Mouse (Mus musculus): ENCODE data around the gene Cnih1. TPM values are rescaled to one million over a fixed set of nuclear protein-coding genes. Genes with fewer than 3 reads are reported as not detected.
"Not testable (repeated sequence)": the region's sequence is repeated elsewhere in the genome, so short reads cannot be mapped to it uniquely, and the experiment has no call there.

Cnih1 gene
- total RNA-seq, 2 experiments from 2014 or later = 52.5 to 53.5 TPM

DNA sequence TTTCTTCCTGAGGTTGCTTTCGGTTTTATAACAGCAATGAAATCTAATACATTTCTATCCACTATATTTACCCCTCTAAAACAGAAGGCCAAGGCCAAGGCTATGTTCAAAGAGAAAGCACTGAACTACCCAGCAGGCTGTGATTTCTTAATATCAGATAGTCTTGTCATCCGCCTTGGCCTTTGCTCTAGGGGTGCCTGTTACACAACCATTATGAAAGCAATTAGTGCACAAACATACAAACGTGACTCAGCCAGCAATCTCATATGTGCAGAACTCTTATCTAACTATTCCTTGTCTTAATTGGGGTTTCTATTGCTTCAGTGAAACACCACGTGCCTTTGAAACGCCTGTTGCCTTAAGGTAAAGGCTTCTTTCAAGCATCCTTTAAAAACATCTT is 5.9 kb upstream of the Cnih1 start:
- intact Hi-C loops (cut with DNase I) = no loop called here
- DNase-seq (ENCODE audit: low spot score) = no peak

GRCm38 (mm10) chr14:46790723-46791122 is 2.5 kb upstream of the Cnih1 start:
- intact Hi-C loops (cut with DNase I) = no loop called here
- DNase-seq (ENCODE audit: low spot score) = no peak

- intact Hi-C loops (cut with DNase I) = no loop called here
- no peak for DNase-seq (ENCODE audit: low spot score)
These were observed 2.1 kb upstream of the Cnih1 start for GRCm38 (mm10) chr14:46790303-46790702.

DNA sequence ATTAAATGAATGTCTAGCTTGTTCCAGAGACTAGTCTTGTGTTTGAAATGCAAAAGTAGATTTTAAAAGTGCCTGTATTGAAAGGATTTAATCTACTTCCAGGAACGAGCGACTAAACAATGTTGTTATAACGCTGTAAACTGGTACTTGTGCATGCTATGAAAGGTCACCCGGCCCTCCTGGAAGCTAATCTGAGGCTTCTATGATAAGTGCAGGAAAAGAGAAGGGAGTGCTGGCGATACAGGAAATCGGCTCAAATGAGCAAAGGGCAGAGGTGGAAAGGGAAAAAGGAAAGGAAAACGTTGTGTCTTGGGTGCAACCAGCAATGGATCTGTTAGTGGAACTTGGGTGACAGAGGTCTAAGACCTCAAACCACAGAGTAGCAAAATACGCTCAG is 292 bp upstream of the Cnih1 start:
- intact Hi-C loops (cut with DNase I) = loop anchor here (2.0 kb wide), 1 partner anchor 32 kb away; no protein-coding TSS in a partner anchor
- no peak for DNase-seq (ENCODE audit: low spot score)

DNA sequence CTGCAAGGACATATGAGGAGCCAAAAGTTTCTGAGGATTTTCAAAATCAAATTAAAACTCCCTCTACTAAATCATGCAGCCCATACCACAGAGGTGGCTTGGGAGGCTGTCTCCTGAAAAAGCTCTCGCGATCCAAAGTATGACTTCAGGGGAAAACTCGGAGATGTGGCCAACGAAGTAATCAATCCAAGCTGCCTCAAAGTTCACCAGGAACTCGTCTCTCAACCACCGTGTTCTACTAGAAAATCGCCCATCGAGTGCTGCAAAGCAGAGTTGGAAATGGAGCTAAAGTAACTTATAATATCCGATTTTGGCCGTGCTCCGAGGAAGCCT is 791 bp downstream of the Cnih1 start:
- intact Hi-C loops (cut with DNase I) = no loop called here
- DNase-seq (ENCODE audit: low spot score) = no peak

- intact Hi-C loops (cut with DNase I) = no loop called here
These were observed 3.0 kb downstream of the Cnih1 start for GRCm38 (mm10) chr14:46785247-46785646.

DNA sequence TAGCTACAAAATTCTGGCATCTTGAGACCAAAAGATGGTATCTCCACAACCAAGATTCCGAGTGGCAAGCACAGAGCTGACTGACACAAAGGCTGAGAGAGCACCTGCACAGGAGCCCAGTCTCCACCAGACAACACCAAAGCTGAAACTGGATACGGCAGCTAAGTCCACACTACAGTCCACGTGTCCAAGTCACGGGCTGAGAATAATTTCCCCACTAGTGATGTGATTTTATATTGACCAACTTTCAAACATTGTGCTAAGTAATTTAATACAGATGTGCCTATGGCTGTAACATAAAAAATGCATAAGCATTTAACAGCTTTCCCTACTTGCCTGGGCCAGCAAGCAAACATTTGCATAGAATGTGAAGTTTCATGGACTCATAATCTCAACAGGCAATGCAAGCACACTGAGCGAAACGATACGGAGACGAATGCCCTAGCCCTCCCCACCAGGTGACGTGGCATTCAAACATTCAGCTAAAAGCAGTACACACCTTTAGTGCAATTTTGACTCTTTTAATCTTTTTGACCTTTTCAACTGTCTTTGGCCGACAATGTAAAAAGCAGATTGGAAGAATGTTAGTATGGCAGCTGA is 4.8 kb downstream of the Cnih1 start:
- DNase-seq (ENCODE audit: low spot score) = no peak
- intact Hi-C loops (cut with DNase I) = no loop called here

More at GRCm38 (mm10) chr14:46785247-46785646, 3.0 kb downstream of the Cnih1 start:
- no peak for DNase-seq (ENCODE audit: low spot score)

DNA sequence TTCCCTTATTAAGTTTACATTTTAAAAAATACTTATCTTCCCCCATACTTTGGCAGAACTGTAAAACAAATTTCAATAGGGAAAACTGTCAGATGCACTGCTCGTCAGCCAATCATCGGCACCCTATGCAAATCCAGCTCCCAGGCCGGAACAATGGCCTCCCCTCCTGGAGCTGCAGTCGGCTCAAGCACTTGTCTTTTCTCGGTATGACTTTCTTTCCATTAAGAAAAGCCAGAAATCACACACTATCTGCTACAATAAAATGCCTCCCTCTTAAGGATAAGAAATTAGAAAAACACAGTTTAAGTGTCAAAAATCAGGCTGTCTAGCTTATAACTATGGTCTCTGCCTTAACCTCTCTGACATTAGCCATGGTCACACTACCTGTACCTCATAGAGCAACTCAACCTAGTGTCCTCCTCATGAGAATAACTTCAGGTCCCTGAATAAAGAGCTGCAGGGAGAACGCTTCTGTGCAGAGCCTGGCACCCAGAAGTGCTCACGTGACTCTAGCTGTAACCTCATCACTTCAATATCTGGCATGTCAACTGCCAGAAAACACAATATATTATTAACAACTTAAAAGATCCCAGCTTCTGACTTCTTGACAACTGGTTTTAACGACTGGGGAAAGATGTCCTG is 5.9 kb downstream of the Cnih1 start:
- intact Hi-C loops (cut with DNase I) = no loop called here
- DNase-seq (ENCODE audit: low spot score) = no peak

GRCm38 (mm10) chr14:46781086-46781485 is 7.1 kb downstream of the Cnih1 start:
- no peak for DNase-seq (ENCODE audit: low spot score)
- intact Hi-C loops (cut with DNase I) = no loop called here

DNA sequence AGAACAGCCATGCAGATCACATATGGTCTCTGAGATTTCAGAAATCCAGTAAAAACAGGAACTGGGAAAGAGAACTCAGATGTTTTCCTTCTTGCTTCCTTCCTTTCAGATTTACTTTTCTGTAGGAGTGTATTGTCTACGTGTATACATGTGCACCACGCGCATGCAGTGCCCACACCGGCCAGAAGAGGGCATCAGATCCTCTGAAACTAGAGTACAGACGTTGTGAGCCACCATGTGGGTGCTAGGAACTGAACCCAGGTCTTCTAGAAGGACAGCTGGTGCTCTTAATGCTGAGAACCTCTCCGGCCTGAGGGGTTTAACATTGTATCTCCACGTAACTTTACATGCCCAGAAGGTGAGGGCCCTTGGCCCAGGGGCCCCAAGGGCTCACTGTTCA is 9.0 kb downstream of the Cnih1 start:
- intact Hi-C loops (cut with DNase I) = no loop called here
- DNase-seq (ENCODE audit: low spot score) = no peak

- DNase-seq (ENCODE audit: low spot score) = no peak
- intact Hi-C loops (cut with DNase I) = no loop called here
These were observed 9.5 kb downstream of the Cnih1 start for GRCm38 (mm10) chr14:46778756-46779155.

DNA sequence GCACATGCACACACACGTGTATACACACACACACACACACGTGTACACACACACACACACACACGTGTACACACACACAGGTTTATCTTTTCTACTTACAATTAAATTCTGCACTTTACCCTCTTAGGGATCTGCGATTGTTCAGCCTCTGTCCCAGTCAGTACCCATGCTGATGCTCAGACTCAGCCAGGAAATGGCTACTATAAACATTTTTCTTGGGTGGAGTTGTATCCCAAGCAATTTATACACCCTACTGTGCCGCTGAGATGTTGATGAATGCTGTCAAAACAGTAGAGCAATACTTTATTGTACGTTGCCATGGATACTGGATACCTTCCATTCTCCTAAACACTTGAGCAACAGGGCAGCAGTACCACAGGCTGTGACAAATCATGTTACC is 18.2 kb downstream of the Cnih1 start:
- intact Hi-C loops (cut with DNase I) = no loop called here
- no peak for DNase-seq (ENCODE audit: low spot score)

DNA sequence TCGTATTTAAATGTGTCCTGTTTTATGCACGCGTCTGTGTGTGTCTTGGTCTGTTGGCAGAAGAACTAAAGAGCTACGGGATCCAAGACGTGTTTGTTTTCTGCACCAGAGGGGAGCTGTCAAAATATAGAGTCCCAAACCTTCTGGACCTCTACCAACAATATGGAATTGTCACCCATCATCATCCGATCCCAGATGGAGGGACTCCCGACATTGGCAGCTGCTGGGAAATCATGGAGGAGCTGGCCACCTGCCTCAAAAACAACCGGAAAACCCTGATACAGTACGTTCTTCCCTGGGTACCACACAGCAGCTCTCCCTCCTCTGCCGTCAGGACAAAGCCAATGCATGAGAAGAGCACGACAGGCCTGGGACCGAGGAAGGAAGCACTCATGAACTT is 21.1 kb downstream of the Cnih1 start:
- DNase-seq (ENCODE audit: low spot score) = no peak
- intact Hi-C loops (cut with DNase I) = no loop called here

DNA sequence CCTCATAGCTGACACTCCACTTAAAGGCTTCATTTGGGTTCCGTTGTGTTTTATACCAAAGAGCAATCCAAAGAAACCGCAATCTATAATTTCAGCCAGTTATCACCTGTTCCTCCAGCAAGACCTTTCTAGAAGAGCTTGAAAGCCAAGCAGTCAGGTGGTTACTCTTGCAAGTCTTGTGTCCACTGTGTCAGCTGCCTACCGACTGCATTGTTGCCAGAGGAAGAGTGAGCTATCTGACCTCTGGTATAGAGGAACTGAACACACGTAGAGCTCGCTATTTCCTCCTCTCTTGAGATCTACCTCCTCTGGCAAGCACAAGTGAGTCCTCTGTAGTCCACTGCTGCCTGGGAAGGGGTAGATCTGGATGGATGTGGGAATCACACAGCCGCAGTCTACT is 27.0 kb downstream of the Cnih1 start:
- intact Hi-C loops (cut with DNase I) = no loop called here
- DNase-seq (ENCODE audit: low spot score) = no peak

GRCm38 (mm10) chr14:46760355-46761029 is 27.7 kb downstream of the Cnih1 start, which contains the start of gene Cdkn3:
Gene Cdkn3, plus strand, starts transcription at chr14:46760541.
- peak; percentile 91 for DNase-seq (ENCODE audit: low spot score)
- intact Hi-C loops (cut with DNase I) = no loop called here

DNA sequence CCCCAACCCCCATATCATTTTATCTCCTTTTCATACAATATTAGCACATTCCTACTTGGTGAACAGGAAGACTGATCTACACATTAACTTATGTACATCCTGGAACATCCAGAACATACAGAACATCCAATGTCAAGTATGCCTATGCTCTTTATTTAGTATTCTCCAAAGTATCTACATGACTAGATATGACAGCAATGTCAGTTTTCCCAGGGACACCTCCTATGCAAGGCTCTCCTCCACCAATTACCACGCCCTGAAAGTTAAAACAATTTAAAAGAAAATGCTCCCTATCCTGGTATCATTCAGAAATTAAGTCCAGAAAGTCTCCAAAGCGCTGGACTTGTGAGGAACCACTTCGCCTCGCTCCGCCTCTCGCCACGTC is 28.2 kb downstream of the Cnih1 start:
- DNase-seq (ENCODE audit: low spot score) = no peak
- intact Hi-C loops (cut with DNase I) = no loop called here

DNA sequence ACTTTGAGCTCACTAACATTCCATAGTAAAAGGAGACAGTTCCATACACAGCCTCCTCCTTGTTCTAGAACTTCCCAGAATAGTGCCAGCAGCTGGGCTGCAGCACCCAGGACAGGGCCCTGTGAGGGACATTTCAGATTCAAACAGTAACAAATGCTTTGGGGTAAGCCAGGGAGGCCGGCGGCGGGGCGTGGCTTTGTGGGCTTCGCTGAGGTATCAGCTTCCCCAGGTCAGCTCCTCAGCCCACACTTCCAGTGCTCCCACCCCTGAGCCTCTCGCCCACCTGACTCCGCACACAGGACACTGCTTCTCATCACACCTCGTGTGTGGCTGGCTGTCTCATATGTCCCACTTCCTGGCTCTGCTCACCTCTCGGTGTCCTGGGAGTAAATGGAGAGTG is 30.5 kb downstream of the Cnih1 start:
- intact Hi-C loops (cut with DNase I) = no loop called here
- DNase-seq (ENCODE audit: low spot score) = no peak

GRCm38 (mm10) chr14:46755851-46756250 is 32.4 kb downstream of the Cnih1 start:
- intact Hi-C loops (cut with DNase I) = no loop called here
- DNase-seq (ENCODE audit: low spot score) = no peak

- intact Hi-C loops (cut with DNase I); DNase-seq (ENCODE audit: low spot score): not testable (repeated sequence)
These were observed 33.8 kb downstream of the Cnih1 start for GRCm38 (mm10) chr14:46754371-46754770.

GRCm38 (mm10) chr14:46745413-46745812 is 42.8 kb downstream of the Cnih1 start:
- intact Hi-C loops (cut with DNase I) = no loop called here
- DNase-seq (ENCODE audit: low spot score) = no peak

DNA sequence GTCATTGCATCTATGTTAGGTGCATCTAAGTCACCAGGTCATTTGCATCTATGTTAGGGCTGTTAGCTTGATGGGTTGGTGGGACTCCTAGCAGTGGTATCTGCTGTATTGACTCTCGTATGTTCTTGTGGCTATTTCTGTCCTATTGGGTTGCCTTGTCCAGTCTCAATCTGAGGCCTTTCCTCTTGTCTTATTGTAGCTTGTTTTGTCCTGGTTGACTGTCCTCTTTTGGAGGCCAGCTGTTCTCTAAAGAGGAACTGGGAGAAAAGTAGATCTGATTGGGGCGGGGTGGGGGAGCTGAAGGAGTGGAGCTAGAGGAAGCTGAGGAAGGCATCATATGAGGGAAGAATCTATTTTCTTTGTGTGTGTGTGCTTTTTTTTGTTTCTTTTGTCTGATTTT is 45.5 kb downstream of the Cnih1 start:
- no peak for DNase-seq (ENCODE audit: low spot score)
- intact Hi-C loops (cut with DNase I) = no loop called here

- intact Hi-C loops (cut with DNase I); DNase-seq (ENCODE audit: low spot score): not testable (repeated sequence)
These were observed 50.9 kb downstream of the Cnih1 start for GRCm38 (mm10) chr14:46737346-46737745.
